Mouse (Mus musculus) myocyte (in vitro differentiated cells): Measurements from ENCODE around the gene BC107364.
"Not testable (repeated sequence)": the region's sequence is repeated elsewhere in the genome, so short reads cannot be mapped to it uniquely, and the experiment has no call there.

Source experiments
- E2F4 ChIP-seq: IDR thresholded peaks from one replicate; pipeline ENCODE4 v1.6.1; 2011; ENCODE audit warnings: mild to moderate bottlenecking, control low read depth, moderate library complexity; ENCODE audit not compliant: insufficient read depth
- POLR2A ChIP-seq: IDR thresholded peaks from one replicate; pipeline ENCODE4 v1.6.1; 2011; ENCODE audit warnings: low read depth, mild to moderate bottlenecking, control low read depth, moderate library complexity; ENCODE audit not compliant: insufficient read length
- POLR2AphosphoS2 ChIP-seq: IDR thresholded peaks from one replicate; pipeline ENCODE4 v1.6.1; 2011; ENCODE audit warnings: low read depth, control low read depth; ENCODE audit not compliant: insufficient read length
- TCF3 ChIP-seq: IDR thresholded peaks from one replicate; pipeline ENCODE4 v1.6.1; 2011; ENCODE audit warnings: low read depth, control low read depth; ENCODE audit not compliant: insufficient read length
- USF1 ChIP-seq: IDR thresholded peaks from one replicate; pipeline ENCODE4 v1.6.1; 2011; ENCODE audit warnings: low read depth, mild to moderate bottlenecking, control low read depth, moderate library complexity

- not testable (repeated sequence) for TF ChIP-seq POLR2A, USF1, POLR2AphosphoS2, E2F4, TCF3
Observed at GRCm38 (mm10) chr3:96486064-96486827, 34.1 kb upstream of the BC107364 start.
